Mouse (Mus musculus) heart, embryonic 14.5 days (tissue): ENCODE measurements around the gene Dzank1. TPM values are rescaled to one million over a fixed set of nuclear protein-coding genes. Genes with fewer than 3 reads are reported as not detected.
A peak's percentile ranks its signal among the peaks of the same experiment; 100 is the strongest.

ENCODE experiments used
- ATAC-seq: fragments of 200-750 bp; cut with Nextera tagmentation; 2 replicates; pipeline ENCODE4 v1.8.0; 2017; ENCODE audit warnings: low read depth, moderate TSS enrichment; ENCODE audit not compliant: insufficient number of reproducible peaks, insufficient read depth, low FRiP score
- H3K27ac ChIP-seq, 2 experiments: fragments of 200-500 bp in 1 of 2; fragments of 300-500 bp in 1 of 2; sonication (generic) in 1 of 2; replicated peaks in 1 of 2; 2 replicates each; pipeline ENCODE4 v1.5.1; 2012 to 2014; ENCODE audit warnings: low read depth in 2 of 2, low read length in 2 of 2, control low read depth in 1 of 2, mild to moderate bottlenecking in 1 of 2, mixed read lengths in 1 of 2; ENCODE audit not compliant: control insufficient read depth in 1 of 2, insufficient read depth in 1 of 2
- H3K27me3 ChIP-seq: fragments of 300-500 bp; sonication (generic); 2 replicates; pipeline ENCODE4 v1.6.1; 2014; ENCODE audit warnings: mild to moderate bottlenecking, low read length, control low read depth; ENCODE audit not compliant: control insufficient read depth, insufficient read depth
- H3K36me3 ChIP-seq: fragments of 300-500 bp; sonication (generic); 2 replicates; pipeline ENCODE4 v1.6.1; 2014; ENCODE audit warnings: mild to moderate bottlenecking, control low read depth, low read length, mixed read lengths; ENCODE audit not compliant: control insufficient read depth, insufficient read depth
- H3K4me1 ChIP-seq, 2 experiments: fragments of 200-500 bp in 1 of 2; fragments of 300-500 bp in 1 of 2; sonication (generic) in 1 of 2; 2 replicates each; pipeline ENCODE4 v1.6.1; 2012 to 2014; ENCODE audit warnings: low read length in 2 of 2, control low read depth in 1 of 2, mixed read lengths in 1 of 2; ENCODE audit not compliant: control insufficient read depth in 2 of 2, insufficient read depth in 2 of 2
- H3K4me2 ChIP-seq: fragments of 300-500 bp; sonication (generic); 2 replicates; pipeline ENCODE4 v1.6.1; 2014; ENCODE audit warnings: mild to moderate bottlenecking, low read length
- H3K4me3 ChIP-seq, 2 experiments: fragments of 200-500 bp in 1 of 2; fragments of 300-500 bp in 1 of 2; sonication (generic) in 1 of 2; 2 replicates each; pipeline ENCODE4 v1.5.1; 2012 to 2014; ENCODE audit warnings: low read length in 2 of 2, mild to moderate bottlenecking in 2 of 2, control low read depth in 1 of 2, low read depth in 1 of 2, moderate library complexity in 1 of 2; ENCODE audit not compliant: control insufficient read depth in 1 of 2, insufficient read depth in 1 of 2
- H3K9ac ChIP-seq: fragments of 300-500 bp; sonication (generic); 2 replicates; pipeline ENCODE4 v1.6.1; 2014; ENCODE audit warnings: mild to moderate bottlenecking, low read length
- H3K9me3 ChIP-seq: fragments of 300-500 bp; sonication (generic); 2 replicates; pipeline ENCODE4 v1.6.1; 2016; ENCODE audit warnings: low read length, control low read depth; ENCODE audit not compliant: control insufficient read depth
- WGBS: fragments of 180-500 bp; shearing (Covaris S2); extraction: QIAGEN DNeasy Blood & Tissue Kit; methylation state at CpG from one replicate; pipeline ENCODE4 v1.1.7; 2014; 5-methylcytosine and 5-hydroxymethylcytosine counted together
- polyA plus RNA-seq: library from polyadenylated mRNA; unstranded; fragments of >200 nt; fragmentation: Nextera tagmentation; extraction: Ambion mirVana; gene quantifications from 2 replicates; pipeline ENCODE4 v1.2.1, GENCODE M21; 2014

Dzank1 gene
- polyA plus RNA-seq, 1 experiment from 2014 or later, result 1.7 TPM

GRCm38 (mm10) chr2:144465876-144466575 is 61.2 kb downstream of the Dzank1 start:
- H3K4me2 ChIP-seq, result no peak overlapping the region
- H3K27me3 ChIP-seq, result no peaks in the 10 kb centered on the region
- no peak overlapping the region for H3K9ac ChIP-seq
- no peak overlapping the region for H3K27ac ChIP-seq
- H3K36me3 ChIP-seq, result no peaks in the 10 kb centered on the region
- no peaks in the 10 kb centered on the region for H3K9me3 ChIP-seq
- H3K4me3 ChIP-seq, result no peak overlapping the region
- WGBS, result 76% methylated on average over 14 of the region's 14 CpGs
- ATAC-seq, result no peak
- H3K4me1 ChIP-seq, result no peaks in the 10 kb centered on the region

- Histone ChIP-seq H3K9ac (no peak overlapping the region), H3K4me3 (no peak overlapping the region), H3K27me3 (no peaks in the 10 kb centered on the region), H3K36me3 (no peaks in the 10 kb centered on the region), H3K4me2 (no peak overlapping the region), H3K9me3 (no peaks in the 10 kb centered on the region), H3K27ac (no peak overlapping the region), H3K4me1 (no peaks in the 10 kb centered on the region)
- no peak for ATAC-seq
- 76% methylated on average over 9 of the region's 9 CpGs for WGBS
Measured at GRCm38 (mm10) chr2:144464799-144465760, 62.1 kb downstream of the Dzank1 start.

GRCm38 (mm10) chr2:144464182-144464581 is 63.0 kb downstream of the Dzank1 start:
- Histone ChIP-seq H3K9ac (no peak overlapping the region), H3K4me2 (no peak overlapping the region), H3K27me3 (no peaks in the 10 kb centered on the region), H3K4me3 (no peak overlapping the region), H3K36me3 (no peaks in the 10 kb centered on the region), H3K27ac (no peak overlapping the region), H3K4me1 (peaks cover 0 to 4% of the 10 kb centered on the region in 2 experiments; a peak in 2 of 4 replicates), H3K9me3 (no peaks in the 10 kb centered on the region)
- 43% methylated on average over 7 of the region's 7 CpGs for WGBS
- ATAC-seq, result no peak

GRCm38 (mm10) chr2:144458975-144459754 is 68.0 kb downstream of the Dzank1 start:
- peak overlapping the region; percentile 46 to 62 for H3K4me3 ChIP-seq
- peaks cover 0 to 6% of the 10 kb centered on the region in 2 experiments; a peak in 2 of 4 replicates for H3K4me1 ChIP-seq
- H3K4me2 ChIP-seq, result peak overlapping the region; percentile 75
- H3K9me3 ChIP-seq, result 0 out of 2 replicates have a peak, but pooled peaks cover 3% of the 10 kb centered on the region
- H3K27ac ChIP-seq, result peak overlapping the region; percentile 19 to 43; a peak in 3 of 4 replicates
- H3K27me3 ChIP-seq, result peaks cover 20% of the 10 kb centered on the region
- peak overlapping the region; percentile 66 for H3K9ac ChIP-seq
- WGBS, result 7% methylated on average over 25 of the region's 25 CpGs
- ATAC-seq, result peak; percentile 92
- no peaks in the 10 kb centered on the region for H3K36me3 ChIP-seq

GRCm38 (mm10) chr2:144458355-144458754 is 68.9 kb downstream of the Dzank1 start:
- no peaks in the 10 kb centered on the region for H3K36me3 ChIP-seq
- H3K4me3 ChIP-seq, result peak overlapping the region in 1 of 2 experiments; percentile 46; a peak in 3 of 4 replicates
- peaks cover 25% of the 10 kb centered on the region for H3K27me3 ChIP-seq
- no peak for ATAC-seq
- H3K27ac ChIP-seq, result no peak overlapping the region
- peaks cover 0 to 6% of the 10 kb centered on the region in 2 experiments; a peak in 2 of 4 replicates for H3K4me1 ChIP-seq
- WGBS, result 71% methylated on average over 6 of the region's 6 CpGs
- H3K4me2 ChIP-seq, result peak overlapping the region; percentile 75
- no peak overlapping the region for H3K9ac ChIP-seq
- H3K9me3 ChIP-seq, result 0 out of 2 replicates have a peak, but pooled peaks cover 3% of the 10 kb centered on the region

GRCm38 (mm10) chr2:144452364-144453008 is 74.7 kb downstream of the Dzank1 start:
- no peaks in the 10 kb centered on the region for H3K4me1 ChIP-seq
- H3K4me3 ChIP-seq, result no peak overlapping the region
- no peak overlapping the region for H3K9ac ChIP-seq
- no peaks in the 10 kb centered on the region for H3K36me3 ChIP-seq
- no peak overlapping the region for H3K27ac ChIP-seq
- no peak; the same call in 1 of the 2 replicates for ATAC-seq
- H3K4me2 ChIP-seq, result no peak overlapping the region
- no peaks in the 10 kb centered on the region for H3K9me3 ChIP-seq
- 12% methylated on average over 8 of the region's 8 CpGs for WGBS
- peaks cover 20% of the 10 kb centered on the region for H3K27me3 ChIP-seq
